Mouse (Mus musculus): Measurements from ENCODE around the gene Vwa1.

DNA sequence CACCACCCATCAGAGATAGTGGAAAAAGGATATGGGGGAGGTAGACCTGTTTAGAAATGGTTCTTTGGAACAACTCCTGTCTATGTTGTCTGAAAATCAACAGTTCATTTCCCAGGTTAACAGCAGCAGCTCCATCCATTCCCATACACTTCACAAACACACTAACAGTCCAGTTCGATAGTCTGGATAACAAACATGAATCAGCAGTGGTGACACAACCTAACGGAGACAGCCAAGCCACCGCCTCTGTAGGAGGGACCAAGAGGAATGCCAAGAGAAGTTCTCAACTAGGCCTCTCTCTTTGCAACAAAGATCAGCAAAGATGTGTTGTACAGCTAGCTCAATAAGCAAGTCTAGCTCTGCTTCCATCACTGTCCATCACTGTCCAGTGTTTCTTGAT lies 12.1 kb downstream of the Vwa1 start:
- no peak for TF ChIP-seq GATA1 (IDR thresholded peaks at IDR 0.05; ENCODE audit: low read length)
- TF ChIP-seq TAL1 (IDR thresholded peaks at IDR 0.05; ENCODE audit: low read length), result no peak

Data from erythroblast, embryonic 14.5 days (primary cell).